Mouse (Mus musculus): Measurements from ENCODE around the gene Ttc13. TPM values are rescaled to one million over a fixed set of nuclear protein-coding genes. Genes with fewer than 3 reads are reported as not detected.

Ttc13 gene
- polyA plus RNA-seq, 1 experiment from 2014 or later: 19.0 TPM

DNA sequence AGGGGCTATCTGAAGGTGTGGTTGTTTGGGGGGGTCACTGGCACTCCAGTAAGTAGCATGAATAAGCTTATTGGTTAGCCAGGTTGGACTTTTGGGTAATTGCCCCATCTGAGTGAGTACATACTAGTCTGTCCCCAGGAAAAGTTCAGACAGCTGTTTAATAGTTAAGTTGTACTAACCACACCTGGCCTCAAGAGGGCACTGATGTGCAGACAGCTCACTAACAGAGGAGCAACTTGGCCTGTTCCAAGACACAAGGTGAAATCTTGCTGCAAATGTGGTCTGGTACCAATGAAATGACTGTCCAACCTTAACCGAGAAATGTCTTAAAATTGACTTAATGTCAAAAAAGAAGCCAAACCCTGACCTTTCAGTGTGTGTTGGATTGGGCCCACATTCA, 17.5 kb upstream of the Ttc13 start:
- no peak overlapping the region for H3K4me2 ChIP-seq (replicated peaks; ENCODE audit: low read depth)
- H3K27me3 ChIP-seq (replicated peaks; ENCODE audit: control insufficient read depth, insufficient read depth, low read length): no peaks in the 10 kb centered on the region
- no peak overlapping the region for H3K9ac ChIP-seq (ENCODE audit: low read depth, low read length)
- H3K4me1 ChIP-seq (replicated peaks; ENCODE audit: control insufficient read depth, insufficient read depth, low read length): no peaks in the 10 kb centered on the region
- H3K27ac ChIP-seq (ENCODE audit: low read depth, low read length): no peak overlapping the region
- peak; percentile 84 for TF ChIP-seq CTCF (IDR thresholded peaks at IDR 0.05; ENCODE audit: low read depth)
- 59% methylated on average over 1 of the region's 1 CpGs for WGBS
- H3K36me3 ChIP-seq (ENCODE audit: control insufficient read depth, insufficient read depth): peaks cover 21% of the 10 kb centered on the region
- 0 out of 2 replicates have a peak, but pooled peaks have one; percentile 7 for ATAC-seq
- no peaks in the 10 kb centered on the region for H3K9me3 ChIP-seq (ENCODE audit: control insufficient read depth)
- no peak overlapping the region for H3K4me3 ChIP-seq (ENCODE audit: low read depth, low read length)

DNA sequence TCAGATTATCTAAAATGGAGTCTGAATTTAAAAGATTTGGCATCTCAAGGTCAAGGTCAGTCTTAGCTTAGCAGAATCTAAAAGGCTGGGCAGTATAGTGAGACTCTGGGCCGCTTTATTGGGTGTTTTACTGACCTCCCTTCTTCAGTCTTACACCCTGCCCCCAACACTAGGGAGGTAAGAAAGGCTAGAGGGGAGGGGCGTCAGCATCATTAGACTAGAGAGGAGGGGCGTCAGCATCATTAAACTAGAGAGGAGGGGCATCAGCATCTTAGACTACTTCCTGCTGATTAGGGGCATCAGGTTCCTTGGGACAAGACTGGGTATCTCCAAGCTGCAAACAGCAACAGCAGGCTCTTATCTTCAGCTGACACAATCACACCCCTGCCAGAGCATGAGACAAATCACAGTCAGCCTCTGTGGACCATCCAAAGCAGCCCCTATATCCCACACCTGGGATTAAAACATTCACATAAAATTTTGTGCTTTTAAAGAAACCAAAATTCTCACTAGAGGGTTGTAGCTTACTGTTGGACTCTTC, 13.7 kb upstream of the Ttc13 start:
- H3K36me3 ChIP-seq (ENCODE audit: control insufficient read depth, insufficient read depth): peaks cover 48% of the 10 kb centered on the region
- no peaks in the 10 kb centered on the region for H3K27me3 ChIP-seq (replicated peaks; ENCODE audit: control insufficient read depth, insufficient read depth, low read length)
- no peak overlapping the region for H3K4me3 ChIP-seq (ENCODE audit: low read depth, low read length)
- no peaks in the 10 kb centered on the region for H3K4me1 ChIP-seq (replicated peaks; ENCODE audit: control insufficient read depth, insufficient read depth, low read length)
- WGBS: 65% methylated on average over 3 of the region's 3 CpGs
- no peaks in the 10 kb centered on the region for H3K9me3 ChIP-seq (ENCODE audit: control insufficient read depth)
- no peak for TF ChIP-seq CTCF (IDR thresholded peaks at IDR 0.05; ENCODE audit: low read depth)
- no peak overlapping the region for H3K9ac ChIP-seq (ENCODE audit: low read depth, low read length)
- H3K27ac ChIP-seq (ENCODE audit: low read depth, low read length): no peak overlapping the region
- H3K4me2 ChIP-seq (replicated peaks; ENCODE audit: low read depth): no peak overlapping the region
- no peak for ATAC-seq

DNA sequence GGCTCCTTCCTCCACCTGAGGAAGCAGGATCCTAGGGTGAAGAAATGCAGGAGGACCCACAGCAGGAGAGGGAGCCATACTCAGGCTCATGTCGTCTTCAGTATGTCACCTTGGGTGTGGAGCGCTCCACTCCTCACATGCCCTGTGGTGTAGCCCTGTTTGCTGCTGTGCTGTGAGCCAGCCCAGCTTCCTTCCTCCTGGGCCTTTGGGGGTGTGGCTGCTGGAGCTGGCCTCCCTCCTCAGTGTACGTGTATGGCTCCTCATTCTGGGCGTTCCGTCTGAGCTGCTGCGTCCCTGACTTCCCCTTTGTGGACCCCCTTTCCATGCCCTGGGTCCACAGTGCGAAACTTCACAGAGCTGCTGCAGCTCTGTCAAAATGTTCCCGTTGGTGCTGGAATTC, 11.0 kb upstream of the Ttc13 start:
- no peak overlapping the region for H3K9ac ChIP-seq (ENCODE audit: low read depth, low read length)
- no peak overlapping the region for H3K27ac ChIP-seq (ENCODE audit: low read depth, low read length)
- no peaks in the 10 kb centered on the region for H3K4me1 ChIP-seq (replicated peaks; ENCODE audit: control insufficient read depth, insufficient read depth, low read length)
- H3K9me3 ChIP-seq (ENCODE audit: control insufficient read depth): no peaks in the 10 kb centered on the region
- TF ChIP-seq CTCF (IDR thresholded peaks at IDR 0.05; ENCODE audit: low read depth): no peak
- ATAC-seq: no peak
- peaks cover 70% of the 10 kb centered on the region for H3K36me3 ChIP-seq (ENCODE audit: control insufficient read depth, insufficient read depth)
- H3K4me2 ChIP-seq (replicated peaks; ENCODE audit: low read depth): no peak overlapping the region
- no peak overlapping the region for H3K4me3 ChIP-seq (ENCODE audit: low read depth, low read length)
- H3K27me3 ChIP-seq (replicated peaks; ENCODE audit: control insufficient read depth, insufficient read depth, low read length): no peaks in the 10 kb centered on the region
- WGBS: 83% methylated on average over 8 of the region's 8 CpGs

GRCm38 (mm10) chr8:124724301-124724700, 2.5 kb upstream of the Ttc13 start:
- no peak overlapping the region for H3K9ac ChIP-seq (ENCODE audit: low read depth, low read length)
- WGBS: 89% methylated on average over 7 of the region's 7 CpGs
- H3K9me3 ChIP-seq (ENCODE audit: control insufficient read depth): no peaks in the 10 kb centered on the region
- H3K4me3 ChIP-seq (ENCODE audit: low read depth, low read length): no peak overlapping the region
- 0 out of 2 replicates have a peak, but pooled peaks cover 11% of the 10 kb centered on the region for H3K4me1 ChIP-seq (replicated peaks; ENCODE audit: control insufficient read depth, insufficient read depth, low read length)
- H3K27ac ChIP-seq (ENCODE audit: low read depth, low read length): no peak overlapping the region
- no peak for TF ChIP-seq CTCF (IDR thresholded peaks at IDR 0.05; ENCODE audit: low read depth)
- no peak for ATAC-seq
- no peak overlapping the region for H3K4me2 ChIP-seq (replicated peaks; ENCODE audit: low read depth)
- H3K27me3 ChIP-seq (replicated peaks; ENCODE audit: control insufficient read depth, insufficient read depth, low read length): no peaks in the 10 kb centered on the region
- peaks cover 26% of the 10 kb centered on the region for H3K36me3 ChIP-seq (ENCODE audit: control insufficient read depth, insufficient read depth)

GRCm38 (mm10) chr8:124720938-124721861, 583 bp downstream of the Ttc13 start:
- no peaks in the 10 kb centered on the region for H3K9me3 ChIP-seq (ENCODE audit: control insufficient read depth)
- 4% methylated on average over 31 of the region's 31 CpGs for WGBS
- peak; percentile 24 for ATAC-seq
- peak overlapping the region; percentile 57; the same call in 1 of the 2 replicates for H3K27ac ChIP-seq (ENCODE audit: low read depth, low read length)
- peak overlapping the region; percentile 81 for H3K9ac ChIP-seq (ENCODE audit: low read depth, low read length)
- H3K36me3 ChIP-seq (ENCODE audit: control insufficient read depth, insufficient read depth): peaks cover 3% of the 10 kb centered on the region
- no peak for TF ChIP-seq CTCF (IDR thresholded peaks at IDR 0.05; ENCODE audit: low read depth)
- peak overlapping the region; percentile 89 for H3K4me3 ChIP-seq (ENCODE audit: low read depth, low read length)
- 0 out of 2 replicates have a peak, but pooled peaks cover 11% of the 10 kb centered on the region for H3K4me1 ChIP-seq (replicated peaks; ENCODE audit: control insufficient read depth, insufficient read depth, low read length)
- H3K4me2 ChIP-seq (replicated peaks; ENCODE audit: low read depth): peak overlapping the region; percentile 91
- H3K27me3 ChIP-seq (replicated peaks; ENCODE audit: control insufficient read depth, insufficient read depth, low read length): no peaks in the 10 kb centered on the region

DNA sequence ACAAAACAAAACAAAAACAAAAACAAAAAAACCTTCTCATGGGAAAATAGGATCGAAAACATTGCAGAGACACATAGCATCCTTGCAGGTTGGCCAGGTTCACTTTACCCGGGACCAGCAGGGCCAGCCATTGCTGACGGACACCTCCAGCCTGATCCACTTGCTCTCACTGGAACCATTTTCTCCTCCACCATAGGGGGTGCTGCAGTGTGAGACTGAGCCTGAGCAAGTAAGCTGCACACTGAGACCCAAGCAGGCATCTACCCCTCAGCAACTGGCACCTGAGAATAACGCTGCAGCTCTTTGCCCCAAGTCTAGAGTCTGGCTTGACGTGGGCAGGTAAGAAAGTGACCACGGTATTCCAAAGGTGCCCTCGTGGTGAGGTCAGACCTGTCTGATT, 1.6 kb downstream of the Ttc13 start:
- Histone ChIP-seq H3K4me2 (replicated peaks; ENCODE audit: low read depth) (peak overlapping the region; percentile 91; the same call in 1 of the 2 replicates), H3K4me3 (ENCODE audit: low read depth, low read length) (no peak overlapping the region), H3K9me3 (ENCODE audit: control insufficient read depth) (no peaks in the 10 kb centered on the region), H3K27ac (ENCODE audit: low read depth, low read length) (no peak overlapping the region), H3K36me3 (ENCODE audit: control insufficient read depth, insufficient read depth) (no peaks in the 10 kb centered on the region; the same call in 1 of the 2 replicates), H3K27me3 (replicated peaks; ENCODE audit: control insufficient read depth, insufficient read depth, low read length) (no peaks in the 10 kb centered on the region), H3K4me1 (replicated peaks; ENCODE audit: control insufficient read depth, insufficient read depth, low read length) (0 out of 2 replicates have a peak, but pooled peaks cover 12% of the 10 kb centered on the region), H3K9ac (ENCODE audit: low read depth, low read length) (no peak overlapping the region)
- 82% methylated on average over 7 of the region's 7 CpGs for WGBS
- no peak for ATAC-seq
- TF ChIP-seq CTCF (IDR thresholded peaks at IDR 0.05; ENCODE audit: low read depth): peak; percentile 57

Measured in intestine, postnatal 0 days (tissue).